Mouse (Mus musculus) embryonic fibroblast, embryonic 13.5 days (primary cell): ENCODE results near the gene Gm10645.

Experiments used
- CTCF ChIP-seq: IDR thresholded peaks from 2 replicates; pipeline ENCODE4 v1.5.1; 2011; ENCODE audit warnings: mild to moderate bottlenecking, control low read depth, low read length, moderate library complexity, borderline replicate concordance; ENCODE audit not compliant: insufficient read depth
- POLR2A ChIP-seq: IDR thresholded peaks from 2 replicates; pipeline ENCODE4 v1.6.1; 2011; ENCODE audit warnings: low read depth, mild to moderate bottlenecking, control low read depth, low read length, moderate library complexity

DNA sequence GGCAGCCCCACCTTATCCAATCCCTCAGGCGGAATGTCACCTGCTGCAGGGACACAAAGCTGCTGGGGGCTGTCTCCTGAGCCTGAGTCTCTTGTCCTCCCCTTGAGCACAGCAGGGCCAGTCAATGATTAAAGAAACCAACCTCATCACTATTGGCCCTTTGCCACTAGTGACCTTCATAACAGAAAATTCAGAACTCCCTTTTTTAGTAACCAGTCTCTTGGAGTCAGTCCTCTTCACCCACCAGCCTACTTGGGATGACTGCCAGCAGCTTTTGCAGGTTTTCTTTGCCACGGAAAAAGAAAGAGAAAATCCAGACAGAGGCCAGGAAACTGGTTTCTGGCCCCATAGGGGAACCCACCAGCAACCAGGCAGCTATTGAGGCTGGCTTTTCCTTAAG lies 30.9 kb downstream of the Gm10645 start:
- TF ChIP-seq CTCF, result no peak
- TF ChIP-seq POLR2A, result no peak
